Mouse (Mus musculus) right cerebral cortex, adult 18-20 months (tissue): ENCODE data around the gene Nckap1l.
A peak's percentile ranks its signal among the peaks of the same experiment; 100 is the strongest.
"Not testable (repeated sequence)": the region's sequence is repeated elsewhere in the genome, so short reads cannot be mapped to it uniquely, and the experiment has no call there.

Source experiments
- DNase-seq: peaks from one replicate; pipeline ENCODE4 v3.0.0; 2022; ENCODE audit warnings: mixed read lengths

Gene Nckap1l

GRCm38 (mm10) chr15:103453551-103454218 is at the start of gene Nckap1l:
Gene Nckap1l (plus strand): TSS chr15:103453794.
- DNase-seq, result peak; percentile 4

GRCm38 (mm10) chr15:103405586-103405985 is 48.0 kb upstream of the Nckap1l start:
- DNase-seq, result not testable (repeated sequence)

- no peak for DNase-seq
These were observed 26.6 kb upstream of the Nckap1l start for GRCm38 (mm10) chr15:103427017-103427416.

GRCm38 (mm10) chr15:103430241-103430640 is 23.4 kb upstream of the Nckap1l start, which contains the start of gene Gtsf1:
Gene Gtsf1 (minus strand): TSS chr15:103430470.
- no peak for DNase-seq

GRCm38 (mm10) chr15:103445966-103446365 is 7.6 kb upstream of the Nckap1l start:
- not testable (repeated sequence) for DNase-seq

GRCm38 (mm10) chr15:103448369-103448768 is 5.2 kb upstream of the Nckap1l start, which contains the start of gene Gtsf2:
Gene Gtsf2 (minus strand): TSS chr15:103448469.
- no peak for DNase-seq

GRCm38 (mm10) chr15:103454449-103454848 is 855 bp downstream of the Nckap1l start:
- no peak for DNase-seq

- no peak for DNase-seq
These were observed 9.1 kb downstream of the Nckap1l start for GRCm38 (mm10) chr15:103462539-103463261.

- no peak for DNase-seq
These were observed 18.0 kb downstream of the Nckap1l start for GRCm38 (mm10) chr15:103471488-103472194.

GRCm38 (mm10) chr15:103472265-103472664 is 18.7 kb downstream of the Nckap1l start:
- no peak for DNase-seq

GRCm38 (mm10) chr15:103473182-103473581 is 19.6 kb downstream of the Nckap1l start:
- peak; percentile 43 for DNase-seq

- no peak for DNase-seq
These were observed 20.2 kb downstream of the Nckap1l start for GRCm38 (mm10) chr15:103473769-103474168.

GRCm38 (mm10) chr15:103479080-103479606 is 25.5 kb downstream of the Nckap1l start:
- DNase-seq, result no peak

- no peak for DNase-seq
These were observed 26.5 kb downstream of the Nckap1l start for GRCm38 (mm10) chr15:103480129-103480528.

GRCm38 (mm10) chr15:103482488-103482887 is 28.9 kb downstream of the Nckap1l start:
- DNase-seq, result no peak

- no peak for DNase-seq
These were observed 30.9 kb downstream of the Nckap1l start for GRCm38 (mm10) chr15:103484490-103484889.

- DNase-seq, result no peak
These were observed 31.5 kb downstream of the Nckap1l start for GRCm38 (mm10) chr15:103485106-103485505.

- no peak for DNase-seq
These were observed 33.1 kb downstream of the Nckap1l start for GRCm38 (mm10) chr15:103486658-103487057.

GRCm38 (mm10) chr15:103488336-103488735 is 34.7 kb downstream of the Nckap1l start:
- no peak for DNase-seq

GRCm38 (mm10) chr15:103496204-103497140 is 42.9 kb downstream of the Nckap1l start:
- no peak for DNase-seq

GRCm38 (mm10) chr15:103498157-103498556 is 44.6 kb downstream of the Nckap1l start:
- DNase-seq, result no peak

GRCm38 (mm10) chr15:103500723-103501122 is 47.1 kb downstream of the Nckap1l start:
- DNase-seq, result peak; percentile 43
